Mouse (Mus musculus) spleen, adult 2 months (tissue): ENCODE data around the gene Rab3c. TPM values are rescaled to one million over a fixed set of nuclear protein-coding genes. Genes with fewer than 3 reads are reported as not detected.

Experiments
- DNase-seq, 2 experiments: peaks; one replicate each; pipeline versions ENCODE4 v3.0.0 to v3.0.0-alpha.2; 2012 to 2021; ENCODE audit warnings: low spot score in 2 of 2, low read depth in 1 of 2
- H3K27ac ChIP-seq: fragments of 200-500 bp; 2 replicates; pipeline ENCODE4 v1.5.1; 2012; ENCODE audit warnings: low read length, inconsistent platforms; ENCODE audit not compliant: insufficient read depth
- H3K27me3 ChIP-seq: fragments of 200-500 bp; 2 replicates; pipeline ENCODE4 v1.6.1; 2012; ENCODE audit warnings: mild to moderate bottlenecking, moderate library complexity, low read length, inconsistent platforms; ENCODE audit not compliant: control insufficient read depth, insufficient read depth
- H3K36me3 ChIP-seq: fragments of 200-500 bp; 2 replicates; pipeline ENCODE4 v1.6.1; 2012; ENCODE audit warnings: mild to moderate bottlenecking, low read length, inconsistent platforms; ENCODE audit not compliant: control insufficient read depth, insufficient read depth
- H3K4me1 ChIP-seq: fragments of 200-500 bp; 2 replicates; pipeline ENCODE4 v1.6.1; 2011; ENCODE audit warnings: inconsistent platforms; ENCODE audit not compliant: control insufficient read depth, insufficient read depth, insufficient read length
- H3K4me3 ChIP-seq: fragments of 200-500 bp; 2 replicates; pipeline ENCODE4 v1.5.1; 2011; ENCODE audit warnings: mild to moderate bottlenecking, inconsistent platforms; ENCODE audit not compliant: insufficient read depth, insufficient read length; ENCODE audit errors: extremely low read depth
- CTCF ChIP-seq: fragments of 200-500 bp; IDR thresholded peaks from 2 replicates; pipeline ENCODE4 v1.5.1; 2011; ENCODE audit warnings: mild to moderate bottlenecking, inconsistent platforms; ENCODE audit not compliant: insufficient read depth, insufficient read length, insufficient replicate concordance; ENCODE audit errors: extremely low read depth
- POLR2A ChIP-seq: fragments of 200-500 bp; IDR thresholded peaks from 2 replicates; pipeline ENCODE4 v1.6.1; 2011; ENCODE audit warnings: low read depth, low read length, inconsistent platforms
- WGBS: fragments of 180-500 bp; shearing (Covaris S2); methylation state at CpG from one replicate; pipeline ENCODE4 v1.1.7; 2018; 5-methylcytosine and 5-hydroxymethylcytosine counted together
- polyA plus RNA-seq: library from polyadenylated mRNA; depleted of rRNA; stranded (reverse); fragments of >200 nt; gene quantifications from 2 replicates; pipeline ENCODE4 v1.2.3, GENCODE M21; 2012

The Rab3c gene
- polyA plus RNA-seq, 1 experiment: not detected

DNA sequence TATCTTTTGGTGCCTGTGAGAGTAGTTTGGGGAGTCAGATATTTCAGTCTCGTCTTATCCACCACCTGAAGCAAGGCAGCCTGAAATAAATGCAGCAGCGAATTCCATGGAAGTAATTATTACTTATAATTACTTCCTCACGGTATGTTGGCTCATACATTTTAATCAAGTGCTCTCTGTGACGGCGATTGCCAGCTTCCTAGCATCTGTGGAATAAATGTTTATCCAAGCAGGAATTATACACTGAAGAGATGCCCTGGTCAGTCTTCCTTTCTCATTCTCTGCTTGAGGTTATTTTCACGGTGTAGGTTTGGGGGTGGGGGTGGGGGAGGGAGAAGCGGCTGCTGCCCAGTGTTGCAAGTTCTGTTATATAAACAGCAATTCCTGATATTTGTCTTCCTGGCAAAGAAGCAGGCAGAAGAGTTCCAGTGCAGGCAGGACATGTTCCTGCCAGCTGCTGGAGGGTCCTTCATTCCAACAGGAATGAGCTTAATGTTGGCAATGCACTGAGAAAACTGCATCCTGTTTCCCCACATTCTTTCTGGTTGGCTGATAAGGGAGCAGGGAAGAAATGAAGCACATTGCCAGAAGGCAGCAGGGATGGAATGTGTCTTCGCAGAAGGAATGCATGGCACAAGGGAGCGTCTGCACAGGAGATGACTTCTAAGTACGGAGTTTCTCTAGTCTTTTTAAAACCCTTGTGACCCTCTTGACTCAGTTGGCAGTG lies 43.4 kb downstream of the Rab3c start:
- TF ChIP-seq POLR2A (no peak), CTCF (no peak)
- Histone ChIP-seq H3K36me3 (no peaks in the 10 kb centered on the region), H3K27me3 (no peaks in the 10 kb centered on the region), H3K4me1 (no peaks in the 10 kb centered on the region), H3K27ac (no peak overlapping the region), H3K4me3 (no peak overlapping the region)
- 65% methylated on average over 10 of the region's 10 CpGs for WGBS
- DNase-seq: no peak

DNA sequence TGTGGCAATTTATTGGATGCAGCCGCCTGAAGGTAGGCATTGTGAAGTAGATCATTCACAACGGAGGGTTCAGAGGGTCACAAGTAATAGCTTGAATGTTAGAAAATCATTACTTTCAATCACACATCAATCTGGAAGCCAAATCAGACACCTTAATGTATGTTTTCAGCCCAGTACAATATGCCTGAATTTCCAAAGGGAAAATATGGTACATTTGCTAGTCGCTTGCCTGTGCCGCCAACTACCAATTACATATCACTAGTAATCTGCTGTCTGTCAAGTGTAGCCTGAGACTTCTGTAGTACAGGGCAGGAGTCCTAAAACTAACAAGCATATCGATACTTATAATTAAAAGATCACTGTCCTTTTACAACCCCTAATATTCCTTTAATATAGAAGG lies 47.4 kb downstream of the Rab3c start:
- WGBS: 94% methylated on average over 5 of the region's 5 CpGs
- H3K4me3 ChIP-seq: no peak overlapping the region
- TF ChIP-seq CTCF (no peak), POLR2A (no peak)

DNA sequence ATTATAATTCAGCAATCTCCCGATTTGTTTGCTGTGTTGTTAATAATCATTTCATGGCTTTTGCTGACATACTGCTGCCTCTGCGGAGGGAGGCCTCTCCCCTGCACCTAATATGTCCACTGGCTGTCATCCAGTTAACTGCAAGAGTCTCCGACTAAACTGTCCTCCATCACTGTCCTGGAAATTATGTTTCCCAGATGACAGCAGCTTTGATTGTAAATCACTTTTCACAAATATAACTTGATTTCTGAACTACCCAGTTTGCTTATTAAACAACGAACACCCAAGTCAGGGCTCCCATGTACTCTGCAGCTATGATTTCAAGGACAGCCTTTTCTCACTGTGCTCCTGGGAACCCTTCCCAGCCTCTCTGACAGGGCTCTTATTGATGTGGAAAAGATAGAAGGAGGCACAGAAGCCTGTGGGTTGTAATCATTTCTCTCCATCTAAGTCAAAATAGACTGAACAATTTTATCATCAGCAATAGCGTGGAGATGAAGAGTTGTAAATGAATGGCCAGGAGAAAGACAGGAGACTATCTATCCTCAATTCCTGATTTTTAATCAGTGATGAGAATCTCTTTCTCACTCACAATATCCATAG lies 49.6 kb downstream of the Rab3c start:
- TF ChIP-seq CTCF (no peak), POLR2A (no peak)
- DNase-seq: no peak
- H3K36me3 ChIP-seq: no peaks in the 10 kb centered on the region
- H3K4me3 ChIP-seq: no peak overlapping the region
- no peak overlapping the region for H3K27ac ChIP-seq
- H3K4me1 ChIP-seq: no peaks in the 10 kb centered on the region
- no peaks in the 10 kb centered on the region for H3K27me3 ChIP-seq
- WGBS: 84% methylated on average over 5 of the region's 5 CpGs

More for the DNA sequence above, 47.4 kb downstream of the Rab3c start:
- Histone ChIP-seq H3K27ac (no peak overlapping the region), H3K27me3 (no peaks in the 10 kb centered on the region), H3K36me3 (no peaks in the 10 kb centered on the region), H3K4me1 (no peaks in the 10 kb centered on the region)
- no peak for DNase-seq

DNA sequence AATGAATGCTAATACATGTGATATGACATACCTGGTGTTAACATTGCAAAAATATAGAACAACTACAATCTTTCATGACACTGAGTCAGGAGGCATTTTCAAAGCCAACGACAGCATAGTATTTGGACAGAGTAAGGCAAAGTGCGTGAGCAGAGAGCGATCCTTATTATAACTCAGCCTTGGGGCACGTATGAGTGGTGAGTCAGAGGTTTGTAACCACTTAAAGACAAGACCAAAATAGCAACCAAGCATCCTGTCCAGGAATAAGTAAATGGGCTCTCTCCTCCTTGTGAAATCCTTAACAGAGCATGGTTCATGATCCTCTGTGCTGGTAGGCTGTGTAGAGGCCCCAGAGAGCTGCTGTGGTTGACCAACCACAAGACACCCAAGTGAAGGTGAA lies 50.8 kb downstream of the Rab3c start:
- no peaks in the 10 kb centered on the region for H3K4me1 ChIP-seq
- no peak overlapping the region for H3K27ac ChIP-seq
- DNase-seq: no peak
- TF ChIP-seq POLR2A (no peak), CTCF (no peak)
- H3K4me3 ChIP-seq: no peak overlapping the region
- no peaks in the 10 kb centered on the region for H3K36me3 ChIP-seq
- no peaks in the 10 kb centered on the region for H3K27me3 ChIP-seq
- 77% methylated on average over 4 of the region's 4 CpGs for WGBS

DNA sequence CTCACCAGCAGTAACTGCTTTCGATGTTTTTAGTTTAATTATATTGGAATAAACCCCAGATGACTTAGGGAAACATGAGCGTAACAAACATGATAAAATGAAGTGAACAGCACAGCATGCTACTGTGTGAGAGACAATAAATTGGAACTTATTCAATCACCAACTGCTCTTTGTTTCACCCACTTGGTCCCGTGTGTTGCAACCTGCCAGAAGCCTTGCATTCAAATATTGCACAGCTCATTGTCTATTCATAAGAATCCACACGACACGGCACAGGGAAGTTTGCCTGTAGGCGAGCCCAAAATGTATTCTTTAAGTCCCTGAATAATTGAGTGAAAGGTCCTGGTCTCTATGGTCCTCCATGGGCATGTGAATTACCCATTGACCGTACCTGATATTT lies 61.6 kb downstream of the Rab3c start:
- H3K27me3 ChIP-seq: no peaks in the 10 kb centered on the region
- H3K27ac ChIP-seq: no peak overlapping the region
- TF ChIP-seq CTCF (no peak), POLR2A (no peak)
- WGBS: 88% methylated on average over 7 of the region's 7 CpGs
- H3K36me3 ChIP-seq: no peaks in the 10 kb centered on the region
- no peaks in the 10 kb centered on the region for H3K4me1 ChIP-seq
- H3K4me3 ChIP-seq: no peak overlapping the region
- no peak for DNase-seq

DNA sequence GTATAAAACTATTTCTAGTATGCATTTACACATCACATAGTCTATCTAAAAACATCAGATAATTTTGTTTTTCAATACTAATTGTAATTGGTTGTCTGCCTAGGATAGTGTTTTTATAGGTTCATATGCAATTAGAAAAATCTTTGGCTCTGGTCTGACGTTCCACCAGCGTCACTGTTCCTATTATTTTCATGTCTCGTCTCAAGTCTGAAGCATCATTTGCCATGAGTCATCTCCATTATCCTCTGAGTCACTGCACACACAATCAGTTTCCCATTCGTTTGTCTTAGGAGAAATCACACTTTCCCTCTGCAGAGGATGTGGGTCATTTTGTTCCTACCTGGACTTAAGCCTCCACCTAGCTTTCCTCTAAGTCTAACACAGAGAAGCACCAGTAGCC lies 62.3 kb downstream of the Rab3c start:
- H3K27ac ChIP-seq: no peak overlapping the region
- no peaks in the 10 kb centered on the region for H3K4me1 ChIP-seq
- no peak overlapping the region for H3K4me3 ChIP-seq
- TF ChIP-seq CTCF (no peak), POLR2A (no peak)
- H3K36me3 ChIP-seq: no peaks in the 10 kb centered on the region
- 87% methylated on average over 4 of the region's 4 CpGs for WGBS
- DNase-seq: no peak
- no peaks in the 10 kb centered on the region for H3K27me3 ChIP-seq

DNA sequence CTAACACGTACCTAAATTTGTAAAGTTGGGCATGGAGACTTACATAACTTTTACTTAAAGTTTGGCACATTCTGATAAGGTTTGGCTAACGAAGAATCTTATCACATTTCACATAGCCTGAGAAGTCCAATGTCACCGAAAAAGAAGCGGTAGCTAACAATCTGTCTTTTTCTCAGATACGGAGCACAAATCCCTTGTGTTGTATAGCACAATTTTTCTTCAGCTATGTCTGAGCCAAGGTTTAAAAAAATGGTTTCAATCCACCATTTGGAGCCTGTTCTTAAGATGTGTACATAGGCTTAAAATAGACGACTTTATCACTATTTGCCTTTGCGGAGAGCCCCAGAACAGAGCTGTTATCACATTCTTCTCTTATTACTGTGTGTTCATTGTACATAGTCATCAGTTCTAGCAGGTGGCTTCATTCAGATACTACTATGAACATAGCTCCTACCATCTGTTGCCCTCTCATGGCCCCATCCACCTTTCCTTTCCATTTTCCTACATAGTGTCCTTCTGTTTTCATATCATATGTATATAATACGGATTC lies 69.2 kb downstream of the Rab3c start:
- H3K27ac ChIP-seq: no peak overlapping the region
- H3K4me3 ChIP-seq: no peak overlapping the region
- WGBS: 88% methylated on average over 8 of the region's 8 CpGs
- H3K36me3 ChIP-seq: no peaks in the 10 kb centered on the region
- H3K4me1 ChIP-seq: no peaks in the 10 kb centered on the region
- no peak for DNase-seq
- TF ChIP-seq POLR2A: no peak
- TF ChIP-seq CTCF: no peak
- H3K27me3 ChIP-seq: no peaks in the 10 kb centered on the region
